Mouse (Mus musculus) heart, postnatal 0 days (tissue): Measurements from ENCODE around the gene Klk1. TPM values are rescaled to one million over a fixed set of nuclear protein-coding genes. Genes with fewer than 3 reads are reported as not detected.
A peak's percentile ranks its signal among the peaks of the same experiment; 100 is the strongest.

Experiments used
- ATAC-seq: fragments of 200-750 bp; cut with Nextera tagmentation; 2 replicates; pipeline ENCODE4 v1.8.0; 2017; ENCODE audit warnings: low read depth, moderate number of reproducible peaks, moderate library complexity; ENCODE audit not compliant: insufficient read depth
- DNase-seq: peaks from one replicate; pipeline ENCODE4 v3.0.0-alpha.2; 2016; ENCODE audit warnings: low spot score
- H3K27ac ChIP-seq: fragments of 300-500 bp; sonication (generic); 2 replicates; pipeline ENCODE4 v1.5.1; 2014; ENCODE audit warnings: low read depth, mild to moderate bottlenecking
- H3K27me3 ChIP-seq: fragments of 300-500 bp; sonication (generic); 2 replicates; pipeline ENCODE4 v1.6.1; 2014; ENCODE audit warnings: low read length, mixed read lengths; ENCODE audit not compliant: control insufficient read depth, insufficient read depth
- H3K36me3 ChIP-seq: fragments of 300-500 bp; sonication (generic); replicated peaks from 2 replicates; pipeline ENCODE4 v1.6.1; 2014; ENCODE audit warnings: low read length, mixed read lengths; ENCODE audit not compliant: control insufficient read depth, insufficient read depth
- H3K4me1 ChIP-seq: fragments of 300-500 bp; sonication (generic); 2 replicates; pipeline ENCODE4 v1.6.1; 2014; ENCODE audit warnings: antibody characterized with exemption; ENCODE audit not compliant: control insufficient read depth, insufficient read depth
- H3K4me2 ChIP-seq: fragments of 300-500 bp; sonication (generic); 2 replicates; pipeline ENCODE4 v1.6.1; 2014; ENCODE audit warnings: low read depth, mild to moderate bottlenecking, low read length, moderate library complexity
- H3K4me3 ChIP-seq: fragments of 300-500 bp; sonication (generic); 2 replicates; pipeline ENCODE4 v1.5.1; 2014; ENCODE audit warnings: low read depth, low read length
- H3K9ac ChIP-seq: fragments of 300-500 bp; sonication (generic); replicated peaks from 2 replicates; pipeline ENCODE4 v1.6.1; 2014; ENCODE audit warnings: low read depth, low read length, mixed read lengths
- H3K9me3 ChIP-seq: fragments of 300-500 bp; sonication (generic); replicated peaks from 2 replicates; pipeline ENCODE4 v1.6.1; 2016; ENCODE audit warnings: low read length; ENCODE audit not compliant: control insufficient read depth
- CTCF ChIP-seq: IDR thresholded peaks from 2 replicates; pipeline ENCODE4 v1.5.1; 2016; ENCODE audit warnings: antibody characterized with exemption, control low read depth, low read depth
- EP300 ChIP-seq: IDR thresholded peaks from 2 replicates; pipeline ENCODE4 v1.6.1; 2016; ENCODE audit warnings: antibody characterized with exemption, low read depth
- WGBS: fragments of 180-500 bp; shearing (Covaris S2); extraction: QIAGEN DNeasy Blood & Tissue Kit; methylation state at CpG from one replicate; pipeline ENCODE4 v1.1.7; 2014; 5-methylcytosine and 5-hydroxymethylcytosine counted together
- polyA plus RNA-seq: library from polyadenylated mRNA; unstranded; fragments of >200 nt; fragmentation: Nextera tagmentation; extraction: Ambion mirVana; gene quantifications from 2 replicates; pipeline ENCODE4 v1.2.1, GENCODE M21; 2015
- total RNA-seq: library from RNA; depleted of rRNA; stranded (reverse); fragments of >200 nt; gene quantifications from 2 replicates; pipeline ENCODE4 v1.2.3, GENCODE M21; 2014; ENCODE audit warnings: low replicate concordance; rRNA removed

Klk1 gene
- total and polyA plus RNA-seq, 2 experiments from 2014 or later = not detected

- no peak overlapping the region for H3K4me2 ChIP-seq
- H3K9me3 ChIP-seq = no peaks in the 10 kb centered on the region
- no peak for ATAC-seq
- no peak overlapping the region for H3K4me3 ChIP-seq
- 63% methylated on average over 10 of the region's 10 CpGs for WGBS
- H3K9ac ChIP-seq = no peak overlapping the region
- no peaks in the 10 kb centered on the region for H3K4me1 ChIP-seq
- no peaks in the 10 kb centered on the region for H3K36me3 ChIP-seq
- no peak for TF ChIP-seq EP300
- H3K27ac ChIP-seq = no peak overlapping the region
- no peak for DNase-seq
- H3K27me3 ChIP-seq = 0 out of 2 replicates have a peak, but pooled peaks cover 15% of the 10 kb centered on the region
Measured at GRCm38 (mm10) chr7:44276461-44277249, 51.5 kb downstream of the Klk1 start.

- 45% methylated on average over 2 of the region's 2 CpGs for WGBS
- Histone ChIP-seq H3K4me2 (no peak overlapping the region), H3K27me3 (0 out of 2 replicates have a peak, but pooled peaks cover 15% of the 10 kb centered on the region), H3K36me3 (no peaks in the 10 kb centered on the region), H3K27ac (no peak overlapping the region), H3K9ac (no peak overlapping the region), H3K4me1 (no peaks in the 10 kb centered on the region), H3K9me3 (no peaks in the 10 kb centered on the region), H3K4me3 (no peak overlapping the region)
- TF ChIP-seq CTCF = peak; percentile 18; the same call in 1 of the 2 replicates
- TF ChIP-seq EP300 = no peak
- ATAC-seq = no peak
- DNase-seq = no peak
Measured at GRCm38 (mm10) chr7:44277250-44277622, 52.1 kb downstream of the Klk1 start.

Other genes starting within 250 kb of the Klk1 start
- not detected in 2 replicates for gene Klk1b9, start 249.3 kb upstream of the Klk1 start, total RNA-seq
- gene Klk1b9, start 249.3 kb upstream of the Klk1 start, polyA plus RNA-seq = not detected in 2 replicates
- not detected in 2 replicates for gene Klk1b11, start 229.5 kb upstream of the Klk1 start, total RNA-seq
- not detected in 2 replicates for gene Klk1b11, start 229.5 kb upstream of the Klk1 start, polyA plus RNA-seq
- not detected in 2 replicates for gene Klk1b26, start 213.2 kb upstream of the Klk1 start, total RNA-seq
- gene Klk1b26, start 213.2 kb upstream of the Klk1 start, polyA plus RNA-seq = not detected in 2 replicates
- gene Klk1b27, start 173.1 kb upstream of the Klk1 start, total RNA-seq = not detected in 2 replicates
- not detected in 2 replicates for gene Klk1b27, start 173.1 kb upstream of the Klk1 start, polyA plus RNA-seq
- gene Klk1b21, start 123.0 kb upstream of the Klk1 start, total RNA-seq = not detected in 2 replicates
- gene Klk1b21, start 123.0 kb upstream of the Klk1 start, polyA plus RNA-seq = not detected in 2 replicates
- gene Klk1b22, start 112.7 kb upstream of the Klk1 start, total RNA-seq = not detected in 2 replicates
- not detected in 2 replicates for gene Klk1b22, start 112.7 kb upstream of the Klk1 start, polyA plus RNA-seq
- gene Klk1b16, start 88.6 kb upstream of the Klk1 start, total RNA-seq = not detected in 2 replicates
- gene Klk1b16, start 88.6 kb upstream of the Klk1 start, polyA plus RNA-seq = not detected in 2 replicates
- not detected in 2 replicates for gene Klk1b24, start 37.1 kb upstream of the Klk1 start, total RNA-seq
- not detected in 2 replicates for gene Klk1b24, start 37.1 kb upstream of the Klk1 start, polyA plus RNA-seq
- not detected in 2 replicates for gene Klk1b3, start 27.2 kb upstream of the Klk1 start, total RNA-seq
- not detected in 2 replicates for gene Klk1b3, start 27.2 kb upstream of the Klk1 start, polyA plus RNA-seq
- not detected in 2 replicates for gene Klk1b4, start 17.9 kb upstream of the Klk1 start, total RNA-seq
- not detected in 2 replicates for gene Klk1b4, start 17.9 kb upstream of the Klk1 start, polyA plus RNA-seq
- gene Klk1b5, start 9.4 kb upstream of the Klk1 start, total RNA-seq = not detected in 2 replicates
- gene Klk1b5, start 9.4 kb upstream of the Klk1 start, polyA plus RNA-seq = not detected in 2 replicates
- not detected in 2 replicates for gene Gm36864, start 10.8 kb downstream of the Klk1 start, total RNA-seq
- gene Gm36864, start 10.8 kb downstream of the Klk1 start, polyA plus RNA-seq = not detected in 2 replicates
- 0.15 and 0.31 TPM in 2 replicates for gene 1700028J19Rik, start 21.3 kb downstream of the Klk1 start, total RNA-seq
- gene 1700028J19Rik, start 21.3 kb downstream of the Klk1 start, polyA plus RNA-seq = 1.2 and 1.3 TPM in 2 replicates
- 127 and 130 TPM in 2 replicates for gene 2410002F23Rik, start 21.4 kb downstream of the Klk1 start, total RNA-seq
- 38.1 and 53.1 TPM in 2 replicates for gene 2410002F23Rik, start 21.4 kb downstream of the Klk1 start, polyA plus RNA-seq
- gene Acp4, start 32.0 kb downstream of the Klk1 start, total RNA-seq = not detected in 2 replicates
- gene Acp4, start 32.0 kb downstream of the Klk1 start, polyA plus RNA-seq = not detected in 2 replicates
- gene Gm15517, start 36.1 kb downstream of the Klk1 start, total RNA-seq = not detected in 2 replicates
- gene Gm15517, start 36.1 kb downstream of the Klk1 start, polyA plus RNA-seq = not detected in 2 replicates
- 1.4 and 1.7 TPM in 2 replicates for gene Clec11a, start 81.5 kb downstream of the Klk1 start, total RNA-seq
- gene Clec11a, start 81.5 kb downstream of the Klk1 start, polyA plus RNA-seq = 1.00 and 1.3 TPM in 2 replicates
- gene Shank1, start 84.9 kb downstream of the Klk1 start, total RNA-seq = 0.19 and 0.61 TPM in 2 replicates
- gene Shank1, start 84.9 kb downstream of the Klk1 start, polyA plus RNA-seq = 0.33 and 0.36 TPM in 2 replicates
- gene Syt3, start 158.7 kb downstream of the Klk1 start, total RNA-seq = 0.58 and 3.1 TPM in 2 replicates
- gene Syt3, start 158.7 kb downstream of the Klk1 start, polyA plus RNA-seq = 0.81 and 0.86 TPM in 2 replicates
- not detected in 2 replicates for gene 1700008O03Rik, start 160.5 kb downstream of the Klk1 start, total RNA-seq
- 0.14 and 0.52 TPM in 2 replicates for gene 1700008O03Rik, start 160.5 kb downstream of the Klk1 start, polyA plus RNA-seq
- gene Lrrc4b, start 203.7 kb downstream of the Klk1 start, total RNA-seq = 55.6 and 89.5 TPM in 2 replicates
- gene Lrrc4b, start 203.7 kb downstream of the Klk1 start, polyA plus RNA-seq = 2.8 TPM in 2 replicates
- 7.5 TPM in 1 of 2 replicates, not detected in the other for gene Aspdh, start 240.0 kb downstream of the Klk1 start, total RNA-seq
- gene Aspdh, start 240.0 kb downstream of the Klk1 start, polyA plus RNA-seq = 0.40 and 0.86 TPM in 2 replicates
- 123 and 143 TPM in 2 replicates for gene Josd2, start 242.6 kb downstream of the Klk1 start, total RNA-seq
- gene Josd2, start 242.6 kb downstream of the Klk1 start, polyA plus RNA-seq = 91.2 and 105 TPM in 2 replicates